Mouse (Mus musculus) MEL (cell line): ENCODE results near the gene Slc36a4.
A peak's percentile ranks its signal among the peaks of the same experiment; 100 is the strongest.

ENCODE experiments used
- CTCF ChIP-seq, 3 experiments: IDR thresholded peaks in 2 of 3; conservative IDR thresholded peaks in 1 of 3; 2 replicates each; pipeline ENCODE4 v1.5.1; 2011 to 2012; ENCODE audit warnings: low read length in 3 of 3, low read depth in 2 of 3, mild to moderate bottlenecking in 2 of 3, improper control_type of control experiment in 1 of 3, inconsistent platforms in 1 of 3, mixed read lengths in 1 of 3, moderate library complexity in 1 of 3; ENCODE audit not compliant: control insufficient read depth in 1 of 3, insufficient read depth in 1 of 3, poor library complexity in 1 of 3, severe bottlenecking in 1 of 3
- EP300 ChIP-seq, 2 experiments: IDR thresholded peaks; 2 replicates each; pipeline ENCODE4 v1.6.1; 2011; ENCODE audit warnings: improper control_type of control experiment in 2 of 2, low read length in 2 of 2, low read depth in 1 of 2, mild to moderate bottlenecking in 1 of 2
- GABPA ChIP-seq: IDR thresholded peaks from 2 replicates; pipeline ENCODE4 v1.6.1; 2012; ENCODE audit warnings: low read depth, mild to moderate bottlenecking, inconsistent platforms, low read length, improper control_type of control experiment, moderate library complexity
- HCFC1 ChIP-seq: IDR thresholded peaks from 2 replicates; pipeline ENCODE4 v1.6.1; 2012; ENCODE audit warnings: low read depth, mild to moderate bottlenecking, inconsistent platforms, low read length, improper control_type of control experiment, moderate library complexity
- JUND ChIP-seq: IDR thresholded peaks from 2 replicates; pipeline ENCODE4 v1.6.1; 2011; ENCODE audit warnings: low read depth, mild to moderate bottlenecking, improper control_type of control experiment, low read length
- MEF2A ChIP-seq: IDR thresholded peaks from 2 replicates; pipeline ENCODE4 v1.6.1; 2014; ENCODE audit warnings: low read depth, mild to moderate bottlenecking, inconsistent platforms, low read length, improper control_type of control experiment; ENCODE audit not compliant: poor library complexity, insufficient replicate concordance, severe bottlenecking; ENCODE audit errors: extremely low read depth
- MXI1 ChIP-seq: IDR thresholded peaks from 2 replicates; pipeline ENCODE4 v1.6.1; 2011; ENCODE audit warnings: mild to moderate bottlenecking, low read depth, low read length, improper control_type of control experiment
- POLR2A ChIP-seq, 2 experiments: IDR thresholded peaks; 2 replicates each; pipeline ENCODE4 v1.6.1; 2011 to 2012; ENCODE audit warnings: low read length in 2 of 2, mild to moderate bottlenecking in 2 of 2, control low read depth in 1 of 2, improper control_type of control experiment in 1 of 2, low read depth in 1 of 2, moderate library complexity in 1 of 2; ENCODE audit not compliant: control insufficient read depth in 1 of 2, insufficient read depth in 1 of 2, poor library complexity in 1 of 2
- POLR2AphosphoS2 ChIP-seq: IDR thresholded peaks from 2 replicates; pipeline ENCODE4 v1.6.1; 2011; ENCODE audit warnings: low read length, improper control_type of control experiment
- POLR2AphosphoS5 ChIP-seq: IDR thresholded peaks from 2 replicates; pipeline ENCODE4 v1.6.1; 2012; ENCODE audit warnings: low read depth, borderline replicate concordance, mild to moderate bottlenecking, inconsistent platforms, low read length, moderate library complexity, mixed read lengths
- RCOR1 ChIP-seq: IDR thresholded peaks from 2 replicates; pipeline ENCODE4 v1.6.1; 2012; ENCODE audit warnings: low read depth, mild to moderate bottlenecking, inconsistent platforms, low read length, improper control_type of control experiment
- TBP ChIP-seq: IDR thresholded peaks from 2 replicates; pipeline ENCODE4 v1.8.0; 2011; ENCODE audit warnings: low read depth, low read length, improper control_type of control experiment
- ZC3H11A ChIP-seq: IDR thresholded peaks from 2 replicates; pipeline ENCODE4 v1.6.1; 2012; ENCODE audit warnings: low read depth, mild to moderate bottlenecking, inconsistent platforms, low read length, improper control_type of control experiment
- ZNF384 ChIP-seq: IDR thresholded peaks from 2 replicates; pipeline ENCODE4 v1.6.1; 2012; ENCODE audit warnings: low read depth, mild to moderate bottlenecking, inconsistent platforms, low read length, improper control_type of control experiment

GRCm38 (mm10) chr9:15681855-15682466 lies 27.6 kb upstream of the Slc36a4 start:
- TF ChIP-seq MXI1: no peak
- TF ChIP-seq GABPA: no peak
- TF ChIP-seq POLR2A (IDR thresholded peaks at IDR 0.05; ENCODE audit: control insufficient read depth in 1 of 2, insufficient read depth in 1 of 2, low read depth in 1 of 2, low read length in 2 of 2, poor library complexity in 1 of 2): no peak
- peak; percentile 9 to 52 (median 52); a peak in 5 of 6 replicates for TF ChIP-seq CTCF (IDR thresholded peaks at IDR 0.05 in 2 of 3, conservative IDR thresholded peaks at IDR 0.05 in 1 of 3; ENCODE audit: control insufficient read depth in 1 of 3, insufficient read depth in 1 of 3, low read depth in 2 of 3, low read length in 3 of 3, poor library complexity in 1 of 3, severe bottlenecking in 1 of 3)
- TF ChIP-seq MEF2A: no peak
- TF ChIP-seq HCFC1: no peak
- TF ChIP-seq ZNF384: no peak
- no peak for TF ChIP-seq POLR2AphosphoS5
- no peak for TF ChIP-seq EP300 (IDR thresholded peaks at IDR 0.05; ENCODE audit: low read depth in 1 of 2, low read length in 2 of 2)
- no peak for TF ChIP-seq TBP
- TF ChIP-seq JUND: no peak
- TF ChIP-seq ZC3H11A: peak; percentile 25; the same call in 1 of the 2 replicates
- TF ChIP-seq RCOR1: no peak
- TF ChIP-seq POLR2AphosphoS2: no peak
